ENCODE assay signal across 18 mouse cellular contexts in genomic region chr1:193734014-193734763, GRCm38 (mm10).
DNase-seq lines count a peak whose midpoint lies in the region; ATAC-seq and TF ChIP-seq lines count a peak whose summit lies in the region.
"Had no signal": no experiment of that assay in that cellular context is flagged by ENCODE, and none has a peak within 500 bp of the region (broad histone marks: within the 10 kb centered on the region; RNA-seq: fewer than 3 reads in every experiment).

No protein-coding gene starts in this region.

- H3K27ac ChIP-seq in embryonic facial prominence, embryonic 14.5 days (replicated peaks; ENCODE audit: low read depth, low read length) = no peak overlapping the region
- no peak overlapping the region for H3K27ac ChIP-seq in embryonic facial prominence, embryonic 10.5 days (replicated peaks)
- peak overlapping the region; percentile 25 for H3K27ac ChIP-seq in midbrain, embryonic 10.5 days (replicated peaks)
- no peak overlapping the region for H3K27ac ChIP-seq in midbrain, postnatal 0 days (ENCODE audit: low read depth, low read length)
- no peak overlapping the region for H3K27ac ChIP-seq in hindbrain, embryonic 13.5 days
- no peak overlapping the region; the same call in 1 of the 2 replicates for H3K27ac ChIP-seq in midbrain, embryonic 16.5 days (ENCODE audit: low read length)
- no peak overlapping the region for H3K27ac ChIP-seq in liver, embryonic 11.5 days (ENCODE audit: low read depth, low read length)
- H3K27ac ChIP-seq: heart, adult 2 months; kidney, embryonic 15.5 days; liver, embryonic 14.5 days had no signal

- WGBS in embryonic facial prominence, embryonic 14.5 days = 56% methylated on average over 4 of the region's 4 CpGs
- WGBS in embryonic facial prominence, embryonic 10.5 days = 59% methylated on average over 4 of the region's 4 CpGs
- WGBS in midbrain, embryonic 10.5 days = 52% methylated on average over 4 of the region's 4 CpGs
- 32% methylated on average over 4 of the region's 4 CpGs for WGBS in midbrain, postnatal 0 days
- 27% methylated on average over 4 of the region's 4 CpGs for WGBS in hindbrain, embryonic 13.5 days
- 22% methylated on average over 4 of the region's 4 CpGs for WGBS in midbrain, embryonic 16.5 days
- 68% methylated on average over 4 of the region's 4 CpGs for WGBS in liver, embryonic 11.5 days

- H3K27me3 ChIP-seq in embryonic facial prominence, embryonic 14.5 days (replicated peaks; ENCODE audit: control insufficient read depth, insufficient read depth, low read length) = no peaks in the 10 kb centered on the region
- no peaks in the 10 kb centered on the region; the same call in 1 of the 2 replicates for H3K27me3 ChIP-seq in embryonic facial prominence, embryonic 10.5 days (replicated peaks; ENCODE audit: low read depth, poor library complexity, severe bottlenecking)
- peaks cover 13% of the 10 kb centered on the region for H3K27me3 ChIP-seq in midbrain, embryonic 10.5 days (ENCODE audit: low read depth, poor library complexity, severe bottlenecking)
- no peaks in the 10 kb centered on the region for H3K27me3 ChIP-seq in midbrain, postnatal 0 days (ENCODE audit: insufficient read depth, low read length)
- no peaks in the 10 kb centered on the region for H3K27me3 ChIP-seq in hindbrain, embryonic 13.5 days
- no peaks in the 10 kb centered on the region for H3K27me3 ChIP-seq in midbrain, embryonic 16.5 days (ENCODE audit: control insufficient read depth, insufficient read depth, low read depth, low read length)
- no peaks in the 10 kb centered on the region for H3K27me3 ChIP-seq in liver, embryonic 11.5 days (replicated peaks; ENCODE audit: control insufficient read depth, insufficient read depth, low read length)
- H3K27me3 ChIP-seq: kidney, embryonic 15.5 days had no signal

- no peaks in the 10 kb centered on the region for H3K36me3 ChIP-seq in embryonic facial prominence, embryonic 14.5 days (ENCODE audit: control insufficient read depth, insufficient read depth, low read length)
- no peaks in the 10 kb centered on the region for H3K36me3 ChIP-seq in embryonic facial prominence, embryonic 10.5 days (replicated peaks)
- H3K36me3 ChIP-seq in midbrain, embryonic 10.5 days = no peaks in the 10 kb centered on the region
- no peaks in the 10 kb centered on the region for H3K36me3 ChIP-seq in midbrain, postnatal 0 days (ENCODE audit: insufficient read depth, low read length)
- no peaks in the 10 kb centered on the region for H3K36me3 ChIP-seq in hindbrain, embryonic 13.5 days
- H3K36me3 ChIP-seq in midbrain, embryonic 16.5 days (ENCODE audit: control insufficient read depth, insufficient read depth, low read length) = no peaks in the 10 kb centered on the region
- H3K36me3 ChIP-seq in liver, embryonic 11.5 days (ENCODE audit: control insufficient read depth, insufficient read depth, low read length) = no peaks in the 10 kb centered on the region
- H3K36me3 ChIP-seq: kidney, embryonic 15.5 days had no signal

- H3K4me1 ChIP-seq in embryonic facial prominence, embryonic 14.5 days (ENCODE audit: control insufficient read depth, insufficient read depth, low read length) = peaks cover 6% of the 10 kb centered on the region; the same call in 1 of the 2 replicates
- H3K4me1 ChIP-seq in embryonic facial prominence, embryonic 10.5 days = peaks cover 42% of the 10 kb centered on the region
- H3K4me1 ChIP-seq in midbrain, embryonic 10.5 days = peaks cover 57% of the 10 kb centered on the region
- H3K4me1 ChIP-seq in midbrain, postnatal 0 days (ENCODE audit: insufficient read depth, low read length) = no peaks in the 10 kb centered on the region
- peaks cover 40% of the 10 kb centered on the region for H3K4me1 ChIP-seq in hindbrain, embryonic 13.5 days (replicated peaks)
- peaks cover 19% of the 10 kb centered on the region for H3K4me1 ChIP-seq in midbrain, embryonic 16.5 days (ENCODE audit: control insufficient read depth, insufficient read depth, low read length)
- H3K4me1 ChIP-seq in liver, embryonic 11.5 days (replicated peaks; ENCODE audit: control insufficient read depth, insufficient read depth, low read length) = no peaks in the 10 kb centered on the region
- H3K4me1 ChIP-seq: kidney, embryonic 15.5 days had no signal

- no peak for DNase-seq in embryonic facial prominence, embryonic 14.5 days (ENCODE audit: low spot score)
- DNase-seq in embryonic facial prominence, embryonic 10.5 days (ENCODE audit: low spot score) = no peak
- no peak for DNase-seq in midbrain, embryonic 10.5 days (ENCODE audit: low spot score)
- no peak for DNase-seq in midbrain, postnatal 0 days (ENCODE audit: low spot score)
- DNase-seq in liver, embryonic 11.5 days (ENCODE audit: low spot score) = no peak
- DNase-seq: adrenal gland, postnatal 14 days; cerebellum, adult 9-10 months; gastrocnemius, postnatal 25 days; heart, adult 2 months; kidney, adult 11 months; layer of hippocampus, adult 9-11 months; lung, embryonic 14.5 days; thymus, postnatal 14 days had no signal

- TF ChIP-seq CTCF in midbrain, postnatal 0 days (IDR thresholded peaks at IDR 0.05) = no peak

- no peak overlapping the region for H3K9ac ChIP-seq in embryonic facial prominence, embryonic 14.5 days (ENCODE audit: low read depth, low read length)
- no peak overlapping the region for H3K9ac ChIP-seq in midbrain, postnatal 0 days (replicated peaks; ENCODE audit: low read length, poor library complexity, severe bottlenecking)
- no peak overlapping the region for H3K9ac ChIP-seq in hindbrain, embryonic 13.5 days
- H3K9ac ChIP-seq in midbrain, embryonic 16.5 days (ENCODE audit: low read depth, low read length) = no peak overlapping the region
- no peak overlapping the region for H3K9ac ChIP-seq in liver, embryonic 11.5 days (ENCODE audit: low read depth, low read length)
- H3K9ac ChIP-seq: kidney, embryonic 15.5 days; liver, embryonic 14.5 days; lung, embryonic 14.5 days had no signal

- no peaks in the 10 kb centered on the region for H3K9me3 ChIP-seq in embryonic facial prominence, embryonic 14.5 days (ENCODE audit: control insufficient read depth, low read length)
- no peaks in the 10 kb centered on the region for H3K9me3 ChIP-seq in embryonic facial prominence, embryonic 10.5 days
- no peaks in the 10 kb centered on the region for H3K9me3 ChIP-seq in midbrain, embryonic 10.5 days (replicated peaks)
- H3K9me3 ChIP-seq in midbrain, postnatal 0 days (ENCODE audit: low read length) = no peaks in the 10 kb centered on the region
- no peaks in the 10 kb centered on the region for H3K9me3 ChIP-seq in hindbrain, embryonic 13.5 days
- no peaks in the 10 kb centered on the region for H3K9me3 ChIP-seq in midbrain, embryonic 16.5 days (replicated peaks; ENCODE audit: control insufficient read depth, low read length, poor library complexity, severe bottlenecking)
- no peaks in the 10 kb centered on the region for H3K9me3 ChIP-seq in liver, embryonic 11.5 days (ENCODE audit: control insufficient read depth, low read length)
- H3K9me3 ChIP-seq: kidney, embryonic 15.5 days had no signal

- no peak overlapping the region for H3K4me2 ChIP-seq in embryonic facial prominence, embryonic 14.5 days (ENCODE audit: low read depth, low read length)
- H3K4me2 ChIP-seq in midbrain, postnatal 0 days (ENCODE audit: low read depth, low read length, poor library complexity, severe bottlenecking) = no peak overlapping the region
- H3K4me2 ChIP-seq in hindbrain, embryonic 13.5 days = no peak overlapping the region
- no peak overlapping the region for H3K4me2 ChIP-seq in midbrain, embryonic 16.5 days (ENCODE audit: low read length)
- no peak overlapping the region for H3K4me2 ChIP-seq in liver, embryonic 11.5 days
- H3K4me2 ChIP-seq: kidney, embryonic 15.5 days; lung, embryonic 14.5 days had no signal

- H3K4me3 ChIP-seq in embryonic facial prominence, embryonic 14.5 days (ENCODE audit: low read depth, low read length) = no peak overlapping the region
- H3K4me3 ChIP-seq in embryonic facial prominence, embryonic 10.5 days = no peak overlapping the region
- H3K4me3 ChIP-seq in midbrain, embryonic 10.5 days = no peak overlapping the region
- H3K4me3 ChIP-seq in midbrain, postnatal 0 days (ENCODE audit: low read depth, low read length) = no peak overlapping the region
- no peak overlapping the region for H3K4me3 ChIP-seq in hindbrain, embryonic 13.5 days
- H3K4me3 ChIP-seq in midbrain, embryonic 16.5 days (ENCODE audit: low read depth, low read length) = no peak overlapping the region
- no peak overlapping the region for H3K4me3 ChIP-seq in liver, embryonic 11.5 days (ENCODE audit: low read depth, low read length)
- H3K4me3 ChIP-seq: heart, adult 2 months; kidney, embryonic 15.5 days had no signal

- peak; percentile 12; the same call in 1 of the 2 replicates for ATAC-seq in embryonic facial prominence, embryonic 14.5 days (ENCODE audit: low read depth)
- ATAC-seq in midbrain, postnatal 0 days (ENCODE audit: low FRiP score) = no peak
- ATAC-seq in hindbrain, embryonic 13.5 days (ENCODE audit: low FRiP score) = 0 out of 2 replicates have a peak, but pooled peaks have one; percentile 21
- peak; percentile 82 for ATAC-seq in midbrain, embryonic 16.5 days
- ATAC-seq in liver, embryonic 11.5 days (replicated peaks; ENCODE audit: low FRiP score) = no peak
- ATAC-seq in granulocyte monocyte progenitor cell, adult 5-6 weeks (replicated peaks; ENCODE audit: poor library complexity, severe bottlenecking) = no peak

Comparison
In these comparisons a context has a peak if more than half of its experiments do, and no peak if none do; other contexts are left out.
1. ATAC-seq: peak in embryonic facial prominence, embryonic 14.5 days (single experiment), hindbrain, embryonic 13.5 days (single experiment) and midbrain, embryonic 16.5 days (single experiment); none in midbrain, postnatal 0 days (single experiment), liver, embryonic 11.5 days (single experiment) and granulocyte monocyte progenitor cell, adult 5-6 weeks (single experiment).